Mouse (Mus musculus): Measurements from ENCODE around the gene Kcnn4.

Gene Kcnn4

DNA sequence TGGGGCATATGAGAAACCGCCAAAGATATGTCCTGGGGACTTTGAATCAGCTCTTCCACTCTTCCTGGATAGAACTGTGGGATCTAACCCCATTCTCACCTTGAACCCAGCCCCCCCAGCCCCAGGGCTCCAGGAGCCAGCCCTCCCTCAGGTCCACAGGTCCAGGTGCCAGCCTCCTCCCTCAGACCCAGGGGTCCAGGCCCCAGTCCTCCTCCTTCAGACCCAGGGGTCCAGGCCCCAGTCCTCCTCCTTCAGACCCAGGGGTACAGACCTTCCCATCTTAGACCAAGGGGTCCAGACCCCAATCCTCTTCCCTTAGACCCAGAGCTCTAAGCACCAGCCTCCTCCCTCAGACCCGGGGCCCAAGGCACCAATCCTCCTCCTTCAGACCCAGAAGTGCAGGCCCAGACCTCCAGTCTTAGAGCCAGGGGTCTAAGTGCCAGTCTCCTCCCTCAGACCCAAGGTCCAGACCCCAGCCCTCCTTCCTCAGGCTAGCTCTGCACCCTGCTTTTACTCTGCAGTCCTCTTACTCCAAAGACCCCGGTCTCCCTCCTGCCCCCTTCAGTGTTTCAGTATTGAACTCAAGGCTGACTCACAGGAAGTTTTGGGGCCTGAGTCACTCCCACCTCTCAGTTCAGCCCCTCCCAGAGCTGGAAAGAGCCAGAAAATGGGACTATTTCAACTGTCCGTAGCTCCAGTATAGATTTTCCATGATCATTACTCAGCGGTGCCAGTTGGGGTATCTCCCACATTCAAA lies 4.6 kb upstream of the Kcnn4 start:
- in situ Hi-C loops (cut with MboI, MseI), result loop anchor here (5.0 kb wide), 1 partner anchor 92 kb away; no protein-coding TSS in a partner anchor

DNA sequence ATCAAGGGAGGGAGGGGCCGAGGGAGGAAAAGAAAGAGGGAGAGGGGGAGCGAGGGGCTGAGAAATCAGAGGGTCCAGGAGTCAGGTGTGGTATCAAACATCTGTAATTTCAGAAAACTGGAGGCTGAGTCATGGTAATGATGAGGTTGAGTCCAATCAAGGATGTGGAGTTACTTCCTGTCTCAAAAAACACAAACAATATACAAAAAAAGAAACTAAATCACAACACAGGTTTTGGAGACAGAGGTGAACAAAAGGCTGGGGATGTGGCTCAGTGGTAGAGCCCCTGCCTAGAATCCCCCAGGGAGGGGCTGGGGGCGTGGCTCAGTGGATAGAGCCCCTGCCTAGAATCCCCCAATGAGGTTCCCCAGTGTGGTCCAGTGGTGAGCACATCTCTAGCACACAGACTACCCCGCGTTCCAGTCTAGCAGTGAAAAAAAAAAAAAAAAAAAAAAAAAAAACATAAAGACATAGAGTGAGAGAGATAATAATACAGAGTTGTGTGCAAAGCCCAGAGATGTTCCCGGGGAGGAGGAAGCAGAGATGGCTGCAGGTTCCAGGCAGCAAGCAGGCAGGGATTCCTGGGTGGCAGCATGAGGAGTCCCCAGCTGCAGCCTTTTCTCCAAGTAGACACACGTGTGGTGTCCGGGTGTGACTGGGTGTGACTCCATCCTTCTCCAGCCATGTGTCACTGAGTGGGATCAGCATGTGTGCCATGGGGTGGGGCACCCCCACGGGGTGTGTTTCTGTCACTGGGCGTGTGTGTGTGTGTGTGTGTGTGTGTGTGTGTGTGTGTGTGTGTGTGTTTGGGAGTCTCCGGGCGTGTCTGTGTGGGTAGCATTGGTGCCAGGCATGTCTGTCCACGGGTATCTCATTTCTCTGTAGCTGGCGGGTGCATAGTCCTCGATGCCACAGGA lies 3.1 kb upstream of the Kcnn4 start:
- in situ Hi-C loops (cut with MboI, MseI), result loop anchor here (5.0 kb wide), 1 partner anchor 90 kb away; no protein-coding TSS in a partner anchor

- in situ Hi-C loops (cut with MboI, MseI), result loop anchor here (5.0 kb wide), 1 partner anchor 89 kb away; no protein-coding TSS in a partner anchor
These were observed 1.8 kb upstream of the Kcnn4 start for GRCm38 (mm10) chr7:24368226-24368625.

GRCm38 (mm10) chr7:24368946-24369345 lies 1.1 kb upstream of the Kcnn4 start:
- in situ Hi-C loops (cut with MboI, MseI), result loop anchor here (5.0 kb wide), 1 partner anchor 88 kb away; no protein-coding TSS in a partner anchor

GRCm38 (mm10) chr7:24371012-24371808 lies 1.1 kb downstream of the Kcnn4 start:
- in situ Hi-C loops (cut with MboI, MseI), result loop anchor here (5.0 to 10.0 kb wide), 3 partner anchors 911 to 1314 kb away; partner anchors contain the start of genes B9d2, Lipe and Tgfb1

DNA sequence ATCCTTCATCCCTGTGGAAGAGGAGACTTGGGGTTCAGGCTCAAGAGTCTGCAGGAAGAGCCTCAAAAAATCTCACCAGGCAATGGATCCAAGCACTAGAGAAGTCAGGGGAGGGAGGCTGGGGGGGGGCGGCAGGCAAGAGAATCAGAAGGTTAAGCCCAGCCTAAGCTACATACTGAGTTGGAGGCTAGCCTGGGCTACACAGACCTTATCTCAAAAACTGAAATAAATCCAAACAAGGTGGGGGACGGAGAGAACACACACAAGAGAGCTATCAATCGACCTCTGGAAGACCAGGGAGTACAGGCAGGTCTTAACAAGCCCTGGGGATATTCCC lies 1.7 kb downstream of the Kcnn4 start:
- in situ Hi-C loops (cut with MboI, MseI), result loop anchor here (5.0 to 10.0 kb wide), 3 partner anchors 911 to 1313 kb away; partner anchors contain the start of genes B9d2, Lipe and Tgfb1

GRCm38 (mm10) chr7:24372300-24372699 lies 2.2 kb downstream of the Kcnn4 start:
- in situ Hi-C loops (cut with MboI, MseI), result loop anchor here (5.0 to 10.0 kb wide), 3 partner anchors 910 to 1313 kb away; partner anchors contain the start of genes B9d2, Lipe and Tgfb1

DNA sequence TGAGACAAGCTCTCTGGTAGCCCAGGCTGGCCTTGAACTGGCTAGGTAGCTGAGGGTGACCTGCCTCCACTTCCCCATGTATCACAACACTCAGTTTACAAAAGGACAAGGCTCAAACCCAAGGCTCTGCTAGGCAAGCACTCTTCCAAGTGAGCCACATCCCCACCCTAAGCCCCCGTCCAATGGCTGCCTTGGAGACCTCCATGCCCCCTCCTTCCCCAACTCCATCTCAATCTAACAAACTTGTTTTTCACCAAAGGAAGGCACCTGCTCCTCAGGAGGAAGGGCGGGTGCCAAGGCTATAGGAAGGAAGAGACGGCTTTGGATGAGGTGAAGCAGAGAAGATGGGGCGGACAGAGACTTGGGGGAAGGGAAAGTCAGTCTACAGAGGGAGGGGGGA lies 2.7 kb downstream of the Kcnn4 start:
- in situ Hi-C loops (cut with MboI, MseI), result loop anchor here (5.0 to 10.0 kb wide), 3 partner anchors 910 to 1312 kb away; partner anchors contain the start of genes B9d2, Lipe and Tgfb1

GRCm38 (mm10) chr7:24373538-24374379 lies 3.7 kb downstream of the Kcnn4 start:
- in situ Hi-C loops (cut with MboI, MseI), result loop anchor here (5.0 to 10.0 kb wide), 3 partner anchors 909 to 1311 kb away; partner anchors contain the start of genes B9d2, Lipe and Tgfb1

DNA sequence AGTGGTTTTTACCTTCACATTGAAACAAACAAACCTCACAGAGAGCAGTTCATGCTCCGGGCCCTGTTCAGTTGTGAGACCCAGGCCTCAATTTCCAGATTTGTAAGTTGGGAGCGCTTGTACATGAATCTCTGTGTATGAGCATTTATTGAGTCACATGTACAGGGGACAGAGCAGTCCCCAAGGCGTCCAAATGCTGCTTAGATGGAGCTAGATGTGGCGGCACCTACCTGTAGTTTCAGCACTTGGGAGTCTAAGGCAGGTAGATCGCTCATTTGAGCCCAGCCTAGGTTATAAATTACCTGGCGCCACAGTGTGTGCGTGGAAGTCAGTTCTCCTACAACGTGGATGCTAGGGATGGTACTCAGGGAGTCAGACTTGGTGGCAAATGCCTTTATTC lies 6.4 kb downstream of the Kcnn4 start:
- in situ Hi-C loops (cut with MboI, MseI), result loop anchor here (10.0 kb wide), 1 partner anchor 1308 kb away; the partner anchor contains the start of genes B9d2 and Tgfb1

GRCm38 (mm10) chr7:24377091-24377865 lies 7.2 kb downstream of the Kcnn4 start:
- in situ Hi-C loops (cut with MboI, MseI), result loop anchor here (10.0 kb wide), 1 partner anchor 1308 kb away; the partner anchor contains the start of genes B9d2 and Tgfb1

DNA sequence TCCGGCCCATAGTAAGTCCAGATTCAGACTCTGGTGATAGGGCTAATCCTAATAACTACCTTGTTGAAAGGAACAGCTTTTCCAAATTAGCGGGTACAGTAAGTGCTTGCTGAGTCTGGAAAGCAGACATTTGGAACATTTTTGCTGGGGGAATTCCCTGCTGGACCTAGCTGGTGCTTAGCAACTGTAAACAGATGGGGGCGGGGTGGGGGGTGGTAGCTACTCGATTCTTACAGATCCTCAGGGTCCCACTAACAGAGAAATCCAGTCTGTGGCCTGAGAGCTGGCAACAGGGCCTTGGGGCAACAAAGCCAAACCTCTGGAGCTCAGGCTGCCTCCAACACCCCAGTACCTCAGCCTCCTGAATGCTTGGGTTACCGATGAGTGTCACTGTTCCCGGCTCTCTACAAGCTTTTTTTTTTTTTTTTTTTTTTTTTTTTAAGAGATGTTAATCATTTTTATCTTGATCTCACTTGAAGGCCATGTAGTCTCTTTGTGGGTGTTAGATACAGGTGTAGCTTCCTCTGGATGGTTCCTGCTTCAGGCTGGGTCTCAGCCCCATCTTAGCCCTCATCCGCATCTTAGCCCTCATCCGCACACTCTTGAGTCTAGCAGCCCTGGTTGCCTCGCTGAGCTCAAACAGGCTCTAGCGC lies 8.1 kb downstream of the Kcnn4 start:
- in situ Hi-C loops (cut with MboI, MseI), result loop anchor here (10.0 kb wide), 1 partner anchor 1307 kb away; the partner anchor contains the start of genes B9d2 and Tgfb1

DNA sequence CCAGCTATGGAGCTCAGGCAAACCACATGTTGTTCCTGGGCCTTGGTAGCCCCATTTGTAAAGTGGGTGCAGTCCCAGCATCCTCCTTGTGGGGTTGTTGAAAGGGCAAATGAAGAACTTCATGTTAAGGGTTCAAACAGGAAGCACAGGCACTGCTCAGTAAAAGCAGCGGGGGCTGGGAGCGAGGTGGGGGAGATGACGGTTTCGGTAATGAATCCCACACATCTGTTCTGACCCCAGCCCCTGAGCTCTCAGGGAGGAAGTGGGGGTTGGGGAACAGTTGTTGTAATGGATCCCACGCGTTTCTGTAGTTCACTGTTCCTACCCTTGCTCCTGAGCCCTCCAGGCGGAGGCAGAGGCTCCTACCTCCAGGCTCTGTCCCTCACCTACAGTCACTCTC lies 9.9 kb downstream of the Kcnn4 start:
- in situ Hi-C loops (cut with MboI, MseI), result loop anchor here (10.0 kb wide), 1 partner anchor 1305 kb away; the partner anchor contains the start of genes B9d2 and Tgfb1

DNA sequence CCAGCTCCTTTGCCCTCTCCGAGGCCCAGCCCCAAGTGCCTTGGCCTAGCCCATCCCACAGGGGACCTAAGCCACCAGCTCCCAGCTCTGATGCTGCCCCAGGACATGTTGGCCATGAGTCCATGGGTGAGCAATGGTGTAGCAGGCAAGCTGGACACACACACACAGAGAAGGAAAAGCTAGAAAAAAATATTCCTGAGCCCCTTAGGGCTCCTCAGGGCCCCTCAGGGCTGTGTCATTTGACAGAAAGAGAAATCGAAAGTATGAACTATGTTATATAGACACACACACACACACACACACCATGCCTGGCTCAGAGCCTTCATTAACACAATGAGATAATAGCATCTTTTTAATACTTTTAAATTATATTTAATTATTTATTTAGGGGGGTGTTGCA lies 10.3 kb downstream of the Kcnn4 start:
- in situ Hi-C loops (cut with MboI, MseI), result no loop called here

GRCm38 (mm10) chr7:24382730-24383372 lies 12.8 kb downstream of the Kcnn4 start:
- in situ Hi-C loops (cut with MboI, MseI), result no loop called here

DNA sequence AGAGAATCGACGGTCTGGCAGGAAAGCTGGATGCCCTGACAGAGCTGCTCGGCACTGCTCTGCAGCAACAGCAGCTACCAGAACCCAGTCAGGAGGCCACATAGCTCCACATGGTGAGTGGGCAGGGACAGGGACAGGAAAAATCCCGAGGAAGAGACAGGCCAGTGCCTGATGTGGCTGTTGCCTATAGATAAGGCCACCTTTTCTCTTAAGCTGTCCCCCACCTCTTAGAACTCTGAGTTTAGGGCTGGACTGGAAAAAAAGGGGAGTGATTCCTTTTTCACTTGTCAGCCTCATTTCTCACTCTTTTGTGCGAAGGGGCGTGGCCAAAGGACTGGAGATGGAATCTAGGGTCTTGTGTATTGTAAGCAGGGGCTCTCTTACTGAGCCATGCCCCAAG lies 14.0 kb downstream of the Kcnn4 start:
- in situ Hi-C loops (cut with MboI, MseI), result no loop called here

GRCm38 (mm10) chr7:24384827-24385226 lies 14.8 kb downstream of the Kcnn4 start:
- in situ Hi-C loops (cut with MboI, MseI), result no loop called here

GRCm38 (mm10) chr7:24387059-24387556 lies 17.0 kb downstream of the Kcnn4 start:
- in situ Hi-C loops (cut with MboI, MseI), result no loop called here
